Mouse (Mus musculus) forebrain, embryonic 10.5 days (tissue): ENCODE data around the gene B4galnt3. TPM values are rescaled to one million over a fixed set of nuclear protein-coding genes. Genes with fewer than 3 reads are reported as not detected.

Experiments used
- DNase-seq: peaks from one replicate; pipeline ENCODE4 v3.0.0-alpha.2; 2017; ENCODE audit warnings: low spot score; ENCODE audit errors: extremely low spot score
- H3K27ac ChIP-seq: fragments of 300-500 bp; sonication (generic); 2 replicates; pipeline ENCODE4 v1.5.1; 2016; ENCODE audit warnings: mild to moderate bottlenecking
- H3K27me3 ChIP-seq: fragments of 300-500 bp; sonication (generic); 2 replicates; pipeline ENCODE4 v1.6.1; 2016; ENCODE audit warnings: mild to moderate bottlenecking; ENCODE audit not compliant: poor library complexity, severe bottlenecking
- H3K36me3 ChIP-seq: fragments of 300-500 bp; sonication (generic); replicated peaks from 2 replicates; pipeline ENCODE4 v1.6.1; 2016; ENCODE audit warnings: mild to moderate bottlenecking, moderate library complexity
- H3K4me1 ChIP-seq: fragments of 300-500 bp; sonication (generic); 2 replicates; pipeline ENCODE4 v1.6.1; 2016
- H3K4me3 ChIP-seq: fragments of 300-500 bp; sonication (generic); 2 replicates; pipeline ENCODE4 v1.5.1; 2016; ENCODE audit warnings: mild to moderate bottlenecking, moderate library complexity
- H3K9me3 ChIP-seq: fragments of 300-500 bp; sonication (generic); 2 replicates; pipeline ENCODE4 v1.6.1; 2016; ENCODE audit warnings: mild to moderate bottlenecking, moderate library complexity
- WGBS: fragments of 180-500 bp; shearing (Covaris S2); methylation state at CpG from one replicate; pipeline ENCODE4 v1.1.7; 2016; 5-methylcytosine and 5-hydroxymethylcytosine counted together
- polyA plus RNA-seq: library from polyadenylated mRNA; unstranded; fragments of >200 nt; fragmentation: Nextera tagmentation; extraction: Ambion mirVana; gene quantifications from 2 replicates; pipeline ENCODE4 v1.2.1, GENCODE M21; 2016

Gene B4galnt3
- polyA plus RNA-seq, 1 experiment from 2014 or later = 0.25 TPM

- Histone ChIP-seq H3K4me1 (peaks cover 7% of the 10 kb centered on the region), H3K4me3 (no peak overlapping the region), H3K27me3 (no peaks in the 10 kb centered on the region), H3K9me3 (no peaks in the 10 kb centered on the region), H3K36me3 (no peaks in the 10 kb centered on the region), H3K27ac (no peak overlapping the region)
- no peak for DNase-seq
- WGBS = 84% methylated on average over 5 of the region's 5 CpGs
Measured at GRCm38 (mm10) chr6:120240461-120240860, 53.9 kb downstream of the B4galnt3 start.

- DNase-seq = no peak
- Histone ChIP-seq H3K36me3 (no peaks in the 10 kb centered on the region), H3K27ac (no peak overlapping the region), H3K27me3 (no peaks in the 10 kb centered on the region), H3K4me1 (peaks cover 15% of the 10 kb centered on the region), H3K9me3 (no peaks in the 10 kb centered on the region), H3K4me3 (no peak overlapping the region)
- 73% methylated on average over 7 of the region's 7 CpGs for whole genome bisulfite sequencing
Measured at GRCm38 (mm10) chr6:120235874-120236273, 58.5 kb downstream of the B4galnt3 start.

- WGBS = 93% methylated on average over 6 of the region's 6 CpGs
- Histone ChIP-seq H3K27me3 (no peaks in the 10 kb centered on the region), H3K36me3 (no peaks in the 10 kb centered on the region), H3K4me1 (peaks cover 28% of the 10 kb centered on the region), H3K4me3 (no peak overlapping the region), H3K9me3 (no peaks in the 10 kb centered on the region), H3K27ac (no peak overlapping the region)
- no peak for DNase-seq
Measured at GRCm38 (mm10) chr6:120232885-120233284, 61.5 kb downstream of the B4galnt3 start.

- Histone ChIP-seq H3K4me3 (no peak overlapping the region), H3K27ac (no peak overlapping the region), H3K4me1 (peaks cover 32% of the 10 kb centered on the region), H3K27me3 (no peaks in the 10 kb centered on the region), H3K36me3 (no peaks in the 10 kb centered on the region), H3K9me3 (no peaks in the 10 kb centered on the region)
- DNase-seq = no peak
- 25% methylated on average over 1 of the region's 1 CpGs for WGBS
Measured at GRCm38 (mm10) chr6:120230441-120230840, 63.9 kb downstream of the B4galnt3 start.

- WGBS = 77% methylated on average over 7 of the region's 7 CpGs
- no peak for DNase-seq
- H3K9me3 ChIP-seq = no peaks in the 10 kb centered on the region
Measured at GRCm38 (mm10) chr6:120229806-120230205, 64.6 kb downstream of the B4galnt3 start.

GRCm38 (mm10) chr6:120227068-120227467, 67.3 kb downstream of the B4galnt3 start:
- H3K4me1 ChIP-seq = peaks cover 27% of the 10 kb centered on the region
- no peaks in the 10 kb centered on the region for H3K36me3 ChIP-seq
- no peak for DNase-seq
- no peaks in the 10 kb centered on the region for H3K9me3 ChIP-seq
- H3K27me3 ChIP-seq = no peaks in the 10 kb centered on the region
- no peak overlapping the region for H3K4me3 ChIP-seq
- 88% methylated on average over 7 of the region's 7 CpGs for WGBS
- H3K27ac ChIP-seq = no peak overlapping the region

More at GRCm38 (mm10) chr6:120229806-120230205, 64.6 kb downstream of the B4galnt3 start:
- Histone ChIP-seq H3K27ac (no peak overlapping the region), H3K27me3 (no peaks in the 10 kb centered on the region), H3K36me3 (no peaks in the 10 kb centered on the region), H3K4me1 (peaks cover 33% of the 10 kb centered on the region), H3K4me3 (no peak overlapping the region)

- H3K36me3 ChIP-seq = no peaks in the 10 kb centered on the region
- DNase-seq = no peak
- 0 out of 2 replicates have a peak overlapping the region, but pooled peaks have one; percentile 4 for H3K27ac ChIP-seq
- peaks cover 20% of the 10 kb centered on the region for H3K4me1 ChIP-seq
- no peaks in the 10 kb centered on the region for H3K27me3 ChIP-seq
- no peaks in the 10 kb centered on the region for H3K9me3 ChIP-seq
- WGBS = 65% methylated on average over 6 of the region's 6 CpGs
- H3K4me3 ChIP-seq = no peak overlapping the region
Measured at GRCm38 (mm10) chr6:120225355-120225754, 69.0 kb downstream of the B4galnt3 start.

- Histone ChIP-seq H3K27ac (no peak overlapping the region), H3K9me3 (no peaks in the 10 kb centered on the region), H3K4me1 (peaks cover 12% of the 10 kb centered on the region), H3K36me3 (no peaks in the 10 kb centered on the region), H3K4me3 (no peak overlapping the region), H3K27me3 (no peaks in the 10 kb centered on the region)
- DNase-seq = peak; percentile 41
- WGBS = 30% methylated on average over 6 of the region's 6 CpGs
Measured at GRCm38 (mm10) chr6:120222669-120223068, 71.7 kb downstream of the B4galnt3 start.

GRCm38 (mm10) chr6:120219281-120219680, 75.1 kb downstream of the B4galnt3 start:
- no peaks in the 10 kb centered on the region for H3K36me3 ChIP-seq
- H3K4me3 ChIP-seq = no peak overlapping the region
- H3K9me3 ChIP-seq = no peaks in the 10 kb centered on the region
- H3K4me1 ChIP-seq = peaks cover 4% of the 10 kb centered on the region; the same call in 1 of the 2 replicates
- no peak for DNase-seq
- H3K27me3 ChIP-seq = no peaks in the 10 kb centered on the region
- 75% methylated on average over 2 of the region's 2 CpGs for WGBS
- no peak overlapping the region for H3K27ac ChIP-seq

GRCm38 (mm10) chr6:120216702-120217101, 77.7 kb downstream of the B4galnt3 start:
- Histone ChIP-seq H3K36me3 (no peaks in the 10 kb centered on the region), H3K27me3 (no peaks in the 10 kb centered on the region), H3K27ac (no peak overlapping the region), H3K9me3 (no peaks in the 10 kb centered on the region), H3K4me3 (no peak overlapping the region), H3K4me1 (peaks cover 4% of the 10 kb centered on the region; the same call in 1 of the 2 replicates)
- WGBS = 80% methylated on average over 1 of the region's 1 CpGs
- DNase-seq = no peak

GRCm38 (mm10) chr6:120211536-120211935, 82.8 kb downstream of the B4galnt3 start:
- DNase-seq = no peak
- no peak overlapping the region for H3K27ac ChIP-seq
- H3K36me3 ChIP-seq = no peaks in the 10 kb centered on the region
- 0 out of 2 replicates have a peak, but pooled peaks cover 4% of the 10 kb centered on the region for H3K4me1 ChIP-seq
- WGBS = 89% methylated on average over 6 of the region's 6 CpGs
- H3K4me3 ChIP-seq = no peak overlapping the region
- no peaks in the 10 kb centered on the region for H3K27me3 ChIP-seq
- H3K9me3 ChIP-seq = no peaks in the 10 kb centered on the region

- 91% methylated on average over 5 of the region's 5 CpGs for WGBS
- Histone ChIP-seq H3K27me3 (no peaks in the 10 kb centered on the region), H3K4me3 (no peak overlapping the region), H3K4me1 (peaks cover 26% of the 10 kb centered on the region), H3K36me3 (no peaks in the 10 kb centered on the region), H3K9me3 (no peaks in the 10 kb centered on the region), H3K27ac (no peak overlapping the region)
- DNase-seq = no peak
Measured at GRCm38 (mm10) chr6:120206586-120206985, 87.8 kb downstream of the B4galnt3 start.

GRCm38 (mm10) chr6:120202406-120202805, 92.0 kb downstream of the B4galnt3 start:
- H3K9me3 ChIP-seq = no peaks in the 10 kb centered on the region
- H3K4me3 ChIP-seq = no peak overlapping the region
- peak overlapping the region; percentile 44 for H3K27ac ChIP-seq
- no peak for DNase-seq
- H3K36me3 ChIP-seq = no peaks in the 10 kb centered on the region
- no peaks in the 10 kb centered on the region for H3K27me3 ChIP-seq
- H3K4me1 ChIP-seq = peaks cover 42% of the 10 kb centered on the region
- WGBS = 69% methylated on average over 8 of the region's 8 CpGs

GRCm38 (mm10) chr6:120201956-120202355, 92.4 kb downstream of the B4galnt3 start:
- Histone ChIP-seq H3K27ac (peak overlapping the region; percentile 25), H3K4me3 (no peak overlapping the region), H3K4me1 (peaks cover 41% of the 10 kb centered on the region), H3K27me3 (no peaks in the 10 kb centered on the region), H3K9me3 (no peaks in the 10 kb centered on the region), H3K36me3 (no peaks in the 10 kb centered on the region)
- WGBS = 61% methylated on average over 6 of the region's 6 CpGs
- no peak for DNase-seq
